Mouse (Mus musculus) frontal cortex, postnatal 25 days (tissue): ENCODE data around the gene Ucp3.

ENCODE experiments used
- DNase-seq, 2 experiments: peaks; one replicate each; pipeline ENCODE4 v3.0.0; 2022; ENCODE audit warnings: low spot score in 2 of 2

The Ucp3 gene

DNA sequence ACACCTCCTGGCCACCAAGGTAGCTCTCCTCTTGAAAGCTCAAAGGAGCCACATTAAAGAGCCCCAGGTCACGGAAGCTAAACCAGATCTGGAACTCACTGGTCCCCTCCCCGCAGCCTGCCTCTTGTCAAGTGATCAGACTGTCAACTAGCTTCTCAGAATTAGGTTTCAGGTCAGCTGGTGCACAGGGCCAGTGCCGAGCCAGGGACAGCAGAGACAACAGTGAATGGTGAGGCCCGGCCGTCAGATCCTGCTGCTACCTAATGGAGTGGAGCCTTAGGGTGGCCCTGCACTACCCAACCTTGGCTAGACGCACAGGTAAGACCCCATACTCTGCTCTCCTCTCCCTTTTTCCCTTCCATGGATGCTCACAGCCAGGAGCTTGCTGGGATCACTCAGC lies at the start of gene Ucp3:
TSS of gene Ucp3 (plus strand) at position 214 of the 400 bp plus-strand sequence.
- DNase-seq, result no peak

GRCm38 (mm10) chr7:100425795-100426194 lies 47.0 kb upstream of the Ucp3 start:
- no peak for DNase-seq

DNA sequence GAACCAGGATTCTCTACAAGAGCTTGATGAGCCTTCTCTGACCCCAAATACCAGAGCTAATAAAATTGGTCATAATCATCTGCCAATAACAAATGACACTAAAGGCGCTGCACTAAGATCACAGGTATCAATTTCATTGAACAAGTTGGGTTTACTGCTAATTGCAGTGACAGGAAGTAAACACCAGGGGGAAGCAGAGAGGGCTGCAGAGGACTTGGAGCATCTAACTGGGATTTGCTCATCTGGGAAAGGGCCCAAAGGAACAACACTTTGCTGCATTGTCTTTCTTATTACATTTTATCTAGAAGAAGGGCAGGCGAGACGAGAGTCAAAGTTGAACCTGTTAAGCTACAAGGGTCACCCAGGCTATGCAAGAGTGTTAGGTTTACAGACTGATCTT lies 43.7 kb upstream of the Ucp3 start:
- DNase-seq, result peak in 1 of 2 experiments; percentile 30

DNA sequence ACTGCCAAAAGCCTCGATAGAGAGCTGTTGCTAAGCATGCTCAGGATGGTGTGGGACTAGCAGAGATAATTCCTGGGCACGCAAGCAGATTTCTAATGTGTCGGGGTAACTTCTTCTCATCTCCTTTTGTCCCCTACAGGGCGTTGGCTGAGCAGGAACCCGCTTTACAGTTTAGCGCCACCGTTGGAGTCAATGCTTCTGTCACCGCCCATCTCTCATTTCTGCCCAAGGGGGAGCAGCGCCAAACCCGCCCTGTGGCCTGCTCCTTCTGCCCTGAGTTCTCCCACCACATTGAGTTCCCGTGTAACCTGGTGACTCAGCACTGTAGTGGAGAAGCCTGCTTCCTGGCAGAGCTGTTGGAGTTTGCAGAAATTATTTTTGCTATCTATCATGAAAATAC lies 42.9 kb upstream of the Ucp3 start:
- no peak for DNase-seq

DNA sequence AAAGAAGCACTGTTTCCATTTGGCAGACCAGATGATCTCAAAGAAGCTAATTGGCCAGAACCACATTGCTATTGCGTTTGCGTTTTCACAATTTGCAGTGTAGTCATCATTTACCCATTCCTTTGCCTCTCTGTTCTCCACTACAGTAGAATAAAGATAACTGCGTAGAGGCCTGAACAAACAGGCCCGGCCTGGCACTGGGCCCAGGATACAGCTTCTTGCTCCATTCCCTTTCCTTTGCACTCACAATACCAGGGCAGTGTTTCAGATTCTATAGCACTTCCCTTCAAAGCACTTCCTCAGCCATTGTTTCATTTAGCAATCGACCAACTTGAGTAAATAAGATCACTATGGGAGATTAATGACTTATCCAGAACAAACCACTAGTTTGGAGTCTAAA lies 41.7 kb upstream of the Ucp3 start:
- no peak for DNase-seq

DNA sequence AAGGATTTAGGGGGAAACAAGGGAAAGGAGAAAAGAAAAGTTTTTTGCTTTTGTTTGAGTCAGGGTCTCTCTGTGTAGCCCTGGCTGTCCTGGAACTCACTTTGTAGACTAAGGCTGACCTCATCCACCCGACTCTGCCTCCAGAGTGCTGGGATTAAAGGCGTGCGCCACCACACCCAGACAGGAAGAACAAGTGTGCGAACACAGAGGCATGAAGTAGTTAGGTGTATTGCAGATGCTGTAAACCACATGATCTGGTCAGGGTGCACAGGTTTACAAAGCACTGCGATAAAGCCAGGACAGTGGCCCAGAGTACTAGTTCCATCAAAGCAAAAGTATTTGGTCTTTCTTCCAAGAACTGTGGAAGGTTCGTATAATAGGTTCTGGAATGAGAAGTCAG lies 39.5 kb upstream of the Ucp3 start:
- DNase-seq, result no peak

DNA sequence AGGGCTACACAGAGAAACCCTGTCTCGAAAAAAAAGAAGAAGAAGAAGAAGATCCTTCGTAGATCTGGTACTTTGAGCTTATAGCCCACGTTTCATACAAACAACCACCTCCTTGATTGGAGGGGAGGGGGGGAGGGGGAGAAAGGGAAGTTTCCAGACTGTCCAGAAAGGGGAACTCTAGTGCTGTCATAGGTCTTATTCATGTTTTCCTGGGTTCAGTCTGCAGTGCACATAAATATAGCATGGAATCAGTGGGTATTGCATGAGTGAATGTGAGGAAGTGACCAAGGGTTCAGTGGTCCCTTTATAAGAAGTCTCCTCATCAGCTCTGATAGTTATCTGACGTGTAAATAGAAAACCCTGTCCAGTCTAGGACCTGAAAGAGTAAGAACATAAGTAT lies 29.1 kb upstream of the Ucp3 start:
- no peak for DNase-seq

DNA sequence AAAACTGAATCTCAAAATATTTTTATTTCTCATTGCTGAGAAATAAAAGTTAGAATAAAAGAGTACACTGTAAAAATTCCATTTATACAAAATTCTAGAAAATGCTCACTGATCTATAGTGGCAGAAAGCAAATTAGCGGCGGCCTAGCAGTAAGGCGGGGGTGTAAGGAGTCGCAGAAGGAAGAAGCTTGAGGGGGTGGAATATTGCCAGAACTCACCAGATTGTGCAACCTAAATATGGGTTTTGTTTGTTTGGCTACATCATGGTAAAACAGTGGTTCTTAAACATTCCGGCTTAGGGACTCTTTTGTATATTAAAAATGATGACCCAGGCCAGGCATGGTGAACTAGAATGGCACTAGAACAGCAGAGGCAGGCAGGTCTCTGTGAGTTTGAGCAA lies 26.5 kb upstream of the Ucp3 start:
- DNase-seq, result no peak

DNA sequence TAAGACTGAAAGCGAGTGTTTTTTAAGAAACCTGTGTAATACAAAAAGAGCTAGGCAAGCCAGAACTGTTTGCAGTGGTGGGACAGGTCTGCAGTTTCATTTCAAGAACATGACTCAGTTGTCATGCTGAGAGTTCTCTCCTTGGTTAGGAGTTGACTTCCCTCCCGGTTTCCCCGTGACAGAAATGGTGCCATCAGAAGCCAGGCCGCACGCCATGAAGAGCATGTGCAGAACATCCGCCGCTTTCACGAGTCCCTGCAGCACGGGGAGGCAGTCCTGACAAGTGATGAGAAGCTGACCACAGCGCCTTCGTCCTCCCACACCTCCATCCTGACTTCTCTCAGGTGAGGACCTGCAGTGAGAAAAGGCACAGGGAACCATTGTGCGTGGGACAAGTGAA lies 24.3 kb upstream of the Ucp3 start:
- DNase-seq, result no peak

- DNase-seq, result no peak
These were observed 23.8 kb upstream of the Ucp3 start for GRCm38 (mm10) chr7:100448985-100449384.

DNA sequence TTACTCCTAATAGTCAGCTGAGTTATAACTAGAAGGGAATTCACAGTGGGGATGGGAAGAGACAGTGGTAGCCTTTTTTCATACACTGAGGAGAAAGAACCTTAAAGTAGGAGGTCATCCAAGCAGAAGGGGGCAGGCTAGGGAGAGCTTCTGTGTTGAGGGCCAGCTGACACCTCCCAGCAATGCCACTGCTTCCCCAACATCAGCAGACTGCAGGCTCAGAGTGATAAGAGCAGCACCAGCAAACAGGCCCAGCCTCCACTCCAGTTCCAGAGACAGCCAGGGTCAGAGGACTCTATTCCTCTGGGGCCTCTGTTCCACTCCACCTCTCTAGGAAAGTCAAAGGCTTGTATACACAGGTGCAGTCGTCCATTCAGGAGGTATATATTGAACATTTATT lies 14.6 kb upstream of the Ucp3 start:
- DNase-seq, result no peak

- no peak for DNase-seq
These were observed 12.9 kb upstream of the Ucp3 start for GRCm38 (mm10) chr7:100459862-100460261.

DNA sequence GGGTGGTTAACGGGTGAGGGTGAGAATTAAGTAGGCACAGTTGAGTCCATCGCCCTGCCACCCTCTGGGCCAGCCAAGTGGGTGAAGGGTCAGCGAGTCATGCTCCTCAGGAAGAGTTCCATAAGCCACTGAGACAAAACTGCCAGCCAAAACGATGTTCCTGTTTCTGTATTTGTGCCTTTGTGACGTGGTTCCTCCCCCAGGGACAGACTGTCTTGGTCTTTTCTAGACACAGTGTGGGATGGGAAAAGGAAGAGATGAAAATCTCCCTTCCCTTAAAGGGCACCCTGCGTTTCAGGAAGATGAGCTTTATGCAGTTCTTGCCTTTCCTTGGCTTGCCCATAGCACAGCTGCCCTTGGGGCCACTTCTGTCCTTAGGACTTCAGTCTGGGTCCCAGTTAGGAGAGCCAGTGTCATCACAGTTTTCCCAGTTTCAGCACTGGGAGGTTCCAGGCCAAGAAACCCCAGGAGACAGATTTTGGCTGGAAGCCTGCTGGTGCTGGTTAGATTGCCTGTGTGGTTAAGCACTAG lies 11.1 kb upstream of the Ucp3 start:
- peak; percentile 28 to 56 for DNase-seq

GRCm38 (mm10) chr7:100463194-100463593 lies 9.6 kb upstream of the Ucp3 start:
- DNase-seq, result no peak

DNA sequence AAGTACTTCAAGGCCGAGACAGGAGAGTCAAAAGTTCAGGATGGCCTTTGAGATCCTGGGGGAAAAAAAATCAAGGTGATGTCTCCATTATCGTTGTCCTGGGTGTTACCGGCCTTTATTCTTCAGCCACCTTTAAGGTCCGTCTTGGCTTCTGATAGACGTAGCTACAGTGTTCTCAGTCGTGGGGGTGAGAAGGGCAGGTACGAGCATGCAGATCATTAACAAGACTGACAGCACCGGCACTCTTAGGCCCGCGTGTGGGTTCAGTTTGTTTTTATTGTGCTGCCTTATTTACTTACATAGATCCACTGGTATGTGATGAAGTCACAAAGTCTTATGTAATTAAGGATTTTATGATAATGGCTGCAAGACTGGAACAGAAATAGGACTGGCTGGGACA lies 9.0 kb upstream of the Ucp3 start:
- no peak for DNase-seq

DNA sequence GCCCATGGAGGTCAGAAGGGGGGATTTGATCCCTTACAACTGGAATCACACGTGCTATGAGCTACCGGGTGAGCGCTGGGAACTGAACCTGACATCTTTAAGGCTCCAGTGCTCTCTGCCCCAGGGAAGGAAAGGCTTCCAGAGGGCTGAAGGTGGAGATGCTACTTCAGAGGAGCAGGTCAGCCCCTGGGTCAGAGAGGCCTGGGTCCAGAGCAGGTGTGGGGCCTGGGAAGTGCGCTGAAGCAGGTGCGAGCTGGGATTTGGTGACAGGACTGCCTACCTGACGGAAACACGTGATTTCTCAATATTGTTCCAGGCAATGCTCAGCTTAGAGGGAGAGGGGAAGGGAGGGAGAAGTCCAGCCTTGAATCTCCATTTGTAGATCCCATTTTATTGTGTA lies 8.5 kb upstream of the Ucp3 start:
- no peak for DNase-seq

GRCm38 (mm10) chr7:100465248-100465647 lies 7.5 kb upstream of the Ucp3 start:
- no peak for DNase-seq

GRCm38 (mm10) chr7:100465656-100466309 lies 7.0 kb upstream of the Ucp3 start:
- DNase-seq, result no peak

- DNase-seq, result no peak
These were observed 5.8 kb upstream of the Ucp3 start for GRCm38 (mm10) chr7:100466781-100467510.

DNA sequence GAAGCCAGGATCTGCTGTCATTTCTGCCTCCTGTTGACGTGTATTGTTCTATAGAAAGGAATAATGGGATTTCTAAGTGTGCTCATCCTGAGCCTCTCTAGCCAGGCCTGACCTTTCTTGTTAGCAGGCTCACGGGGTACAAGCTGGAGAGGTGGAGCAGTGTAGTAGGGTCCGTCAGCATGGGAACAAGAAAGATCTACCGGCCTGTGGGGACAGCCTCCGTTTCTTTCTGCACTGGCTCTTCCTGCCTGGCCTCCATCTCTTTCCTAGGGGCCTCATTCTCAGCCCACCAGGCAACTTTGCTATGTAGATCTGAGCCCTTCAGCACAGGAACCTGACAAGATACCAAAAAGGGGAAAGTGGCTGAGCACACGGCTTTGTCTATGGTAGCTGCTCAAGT lies 4.0 kb upstream of the Ucp3 start:
- DNase-seq, result no peak

DNA sequence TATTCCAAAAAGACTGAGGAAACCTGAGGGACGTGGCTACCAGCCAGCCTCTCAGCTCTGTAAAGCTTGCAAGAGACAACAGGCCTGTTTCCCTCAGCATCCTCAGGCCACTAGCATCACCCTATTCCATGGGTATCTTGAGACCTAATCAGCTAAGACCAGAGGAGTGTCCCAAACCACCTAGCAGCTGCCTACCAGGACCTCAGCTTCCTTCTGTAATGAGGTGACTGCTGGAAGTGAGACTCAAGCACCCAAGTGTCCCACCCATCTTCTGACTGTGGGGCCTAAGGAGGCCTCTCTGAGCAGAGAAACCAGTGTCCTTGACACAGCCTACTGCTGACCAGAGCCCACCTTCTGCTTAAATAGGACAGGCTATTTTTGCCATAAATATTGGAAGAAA lies 3.3 kb upstream of the Ucp3 start:
- DNase-seq, result no peak

- no peak for DNase-seq
These were observed 1.9 kb upstream of the Ucp3 start for GRCm38 (mm10) chr7:100470796-100471406.

GRCm38 (mm10) chr7:100471407-100471797 lies 1.4 kb upstream of the Ucp3 start:
- DNase-seq, result no peak
